Mouse (Mus musculus) heart, postnatal 0 days (tissue): ENCODE data around the gene Npy.

ENCODE experiments used
- CTCF ChIP-seq: IDR thresholded peaks from 2 replicates; pipeline ENCODE4 v1.5.1; 2016; ENCODE audit warnings: antibody characterized with exemption, control low read depth, low read depth
- EP300 ChIP-seq: IDR thresholded peaks from 2 replicates; pipeline ENCODE4 v1.6.1; 2016; ENCODE audit warnings: antibody characterized with exemption, low read depth

DNA sequence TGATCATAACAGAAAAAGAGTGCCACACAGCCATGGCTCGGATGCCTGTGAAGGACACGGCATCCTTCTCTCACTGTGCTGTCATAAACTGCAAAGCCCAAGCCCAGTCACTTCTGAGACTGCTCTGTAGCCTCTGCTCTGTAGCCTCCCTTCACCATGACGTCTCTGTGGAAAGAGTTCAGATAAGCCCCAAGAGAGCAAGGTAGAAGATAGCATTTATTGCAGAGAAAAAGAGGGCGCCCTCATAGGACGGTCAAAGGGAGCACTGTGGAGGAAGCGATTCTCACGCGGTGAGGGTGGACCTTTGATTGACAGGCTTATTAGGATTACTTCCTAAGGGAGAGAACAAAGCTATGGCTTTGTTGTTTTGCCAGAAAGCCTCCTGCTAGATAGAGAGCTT is 18.4 kb upstream of the Npy start:
- no peak for TF ChIP-seq CTCF
- no peak for TF ChIP-seq EP300
